Mouse (Mus musculus): ENCODE measurements around the gene Rap2a. TPM values are rescaled to one million over a fixed set of nuclear protein-coding genes. Genes with fewer than 3 reads are reported as not detected.
A peak's percentile ranks its signal among the peaks of the same experiment; 100 is the strongest.

Gene Rap2a
- polyA plus RNA-seq, 1 experiment from 2014 or later, result 5.5 TPM

- no peaks in the 10 kb centered on the region for H3K4me1 ChIP-seq (ENCODE audit: control insufficient read depth, insufficient read depth, low read length)
- H3K4me3 ChIP-seq (ENCODE audit: low read length), result no peak overlapping the region
- H3K9me3 ChIP-seq (ENCODE audit: control insufficient read depth, low read length), result no peaks in the 10 kb centered on the region
- no peaks in the 10 kb centered on the region for H3K27me3 ChIP-seq (replicated peaks; ENCODE audit: control insufficient read depth, insufficient read depth, low read length)
- no peak overlapping the region for H3K27ac ChIP-seq (ENCODE audit: low read length)
- no peak for ATAC-seq
- no peak overlapping the region for H3K4me2 ChIP-seq (ENCODE audit: low read depth, low read length)
- peaks cover 9% of the 10 kb centered on the region; the same call in 1 of the 2 replicates for H3K36me3 ChIP-seq (ENCODE audit: control insufficient read depth, insufficient read depth, low read length)
- no peak overlapping the region for H3K9ac ChIP-seq (ENCODE audit: low read depth, low read length)
- 87% methylated on average over 18 of the region's 18 CpGs for WGBS
Measured at GRCm38 (mm10) chr14:120504928-120505461, 26.8 kb downstream of the Rap2a start.

- 92% methylated on average over 6 of the region's 6 CpGs for WGBS
- Histone ChIP-seq H3K27me3 (replicated peaks; ENCODE audit: control insufficient read depth, insufficient read depth, low read length) (no peaks in the 10 kb centered on the region), H3K9ac (ENCODE audit: low read depth, low read length) (no peak overlapping the region), H3K27ac (ENCODE audit: low read length) (no peak overlapping the region), H3K4me3 (ENCODE audit: low read length) (no peak overlapping the region), H3K36me3 (ENCODE audit: control insufficient read depth, insufficient read depth, low read length) (peaks cover 9% of the 10 kb centered on the region; the same call in 1 of the 2 replicates), H3K4me2 (ENCODE audit: low read depth, low read length) (no peak overlapping the region), H3K4me1 (ENCODE audit: control insufficient read depth, insufficient read depth, low read length) (no peaks in the 10 kb centered on the region), H3K9me3 (ENCODE audit: control insufficient read depth, low read length) (no peaks in the 10 kb centered on the region)
- no peak for ATAC-seq
Measured at GRCm38 (mm10) chr14:120505918-120506317, 27.7 kb downstream of the Rap2a start.

DNA sequence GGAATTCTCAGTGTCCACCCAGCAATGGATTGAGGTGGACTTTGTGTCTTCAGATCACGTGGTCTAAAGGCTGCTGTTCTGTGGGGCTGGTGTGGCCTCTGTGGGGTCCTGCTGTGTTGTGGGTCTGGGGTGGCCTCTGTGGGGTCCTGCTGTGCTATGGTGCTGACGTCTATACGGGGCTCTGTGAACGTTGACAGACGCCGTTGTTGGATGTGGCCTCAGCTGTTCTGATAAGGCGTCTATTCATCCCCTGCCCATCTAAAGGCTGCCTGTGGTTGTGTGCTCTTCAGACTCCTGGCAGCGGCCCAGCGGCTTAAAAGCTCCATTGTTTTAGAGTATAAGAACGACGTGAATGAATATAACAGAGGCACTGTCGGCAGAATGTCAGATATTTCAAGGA is 29.3 kb downstream of the Rap2a start:
- H3K27me3 ChIP-seq (replicated peaks; ENCODE audit: control insufficient read depth, insufficient read depth, low read length), result no peaks in the 10 kb centered on the region

DNA sequence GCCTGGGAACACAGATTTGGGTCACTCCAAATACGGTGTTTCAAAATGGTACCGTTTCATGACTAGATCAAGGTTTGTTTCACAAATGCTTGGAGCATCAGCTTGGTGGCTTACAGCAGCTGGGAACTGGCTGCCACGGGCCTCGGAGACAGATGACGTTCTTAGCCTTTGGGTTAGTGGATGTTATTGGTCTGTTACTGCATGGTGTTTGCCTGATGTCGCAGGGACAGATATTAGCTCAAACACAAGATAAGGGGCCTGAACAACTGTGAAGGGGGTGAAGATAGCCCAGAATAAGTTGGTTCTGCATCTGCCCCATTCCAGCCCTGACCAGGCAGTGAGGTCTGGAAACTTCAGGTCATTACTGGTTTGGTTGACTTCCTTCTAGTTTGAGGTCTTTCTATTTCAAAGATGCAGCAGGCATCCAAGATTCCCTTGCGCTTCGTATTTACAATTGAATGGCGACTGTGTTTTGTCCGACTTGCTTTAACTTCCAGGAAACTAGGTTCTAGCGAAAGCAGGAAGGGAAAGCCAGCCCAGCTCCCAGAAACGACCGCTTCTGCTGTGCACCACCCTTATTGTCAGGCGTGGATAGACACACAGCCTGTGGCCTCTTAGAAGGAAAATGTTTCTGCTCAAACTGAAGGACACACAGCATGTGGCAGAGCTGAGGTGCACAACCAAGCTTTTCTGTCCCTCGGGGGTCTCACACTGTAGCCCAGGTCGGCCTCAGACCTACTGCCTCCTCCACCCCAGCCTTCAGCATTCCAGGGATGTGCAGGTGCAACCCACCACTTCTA is 30.5 kb downstream of the Rap2a start:
- Histone ChIP-seq H3K27me3 (replicated peaks; ENCODE audit: control insufficient read depth, insufficient read depth, low read length) (no peaks in the 10 kb centered on the region), H3K36me3 (ENCODE audit: control insufficient read depth, insufficient read depth, low read length) (peaks cover 3% of the 10 kb centered on the region; the same call in 1 of the 2 replicates), H3K4me3 (ENCODE audit: low read length) (no peak overlapping the region), H3K27ac (ENCODE audit: low read length) (no peak overlapping the region), H3K4me1 (ENCODE audit: control insufficient read depth, insufficient read depth, low read length) (no peaks in the 10 kb centered on the region), H3K9me3 (ENCODE audit: control insufficient read depth, low read length) (no peaks in the 10 kb centered on the region), H3K9ac (ENCODE audit: low read depth, low read length) (no peak overlapping the region), H3K4me2 (ENCODE audit: low read depth, low read length) (no peak overlapping the region)
- 82% methylated on average over 16 of the region's 16 CpGs for WGBS
- ATAC-seq, result no peak

More for the DNA sequence above, 29.3 kb downstream of the Rap2a start:
- Histone ChIP-seq H3K9me3 (ENCODE audit: control insufficient read depth, low read length) (no peaks in the 10 kb centered on the region), H3K27ac (ENCODE audit: low read length) (no peak overlapping the region), H3K4me3 (ENCODE audit: low read length) (no peak overlapping the region), H3K4me1 (ENCODE audit: control insufficient read depth, insufficient read depth, low read length) (no peaks in the 10 kb centered on the region), H3K9ac (ENCODE audit: low read depth, low read length) (no peak overlapping the region), H3K36me3 (ENCODE audit: control insufficient read depth, insufficient read depth, low read length) (peaks cover 9% of the 10 kb centered on the region; the same call in 1 of the 2 replicates), H3K4me2 (ENCODE audit: low read depth, low read length) (no peak overlapping the region)
- 65% methylated on average over 12 of the region's 12 CpGs for WGBS
- ATAC-seq, result peak; percentile 46; the same call in 1 of the 2 replicates

DNA sequence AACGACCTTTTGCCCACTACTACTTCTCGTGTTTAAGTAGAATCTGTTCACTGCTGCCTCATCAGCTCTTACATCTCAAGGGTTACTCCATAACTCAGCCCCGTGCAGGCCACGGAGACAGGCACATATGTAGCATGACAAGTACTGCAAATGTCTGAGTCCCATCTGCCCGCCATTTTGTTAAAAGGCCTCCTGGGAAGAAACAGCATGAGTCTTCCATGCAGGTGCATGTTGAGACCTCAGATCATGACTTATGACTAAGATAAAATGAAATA is 31.1 kb downstream of the Rap2a start:
- Histone ChIP-seq H3K9ac (ENCODE audit: low read depth, low read length) (no peak overlapping the region), H3K27me3 (replicated peaks; ENCODE audit: control insufficient read depth, insufficient read depth, low read length) (no peaks in the 10 kb centered on the region), H3K4me2 (ENCODE audit: low read depth, low read length) (no peak overlapping the region), H3K27ac (ENCODE audit: low read length) (no peak overlapping the region), H3K4me3 (ENCODE audit: low read length) (no peak overlapping the region), H3K4me1 (ENCODE audit: control insufficient read depth, insufficient read depth, low read length) (no peaks in the 10 kb centered on the region), H3K9me3 (ENCODE audit: control insufficient read depth, low read length) (no peaks in the 10 kb centered on the region), H3K36me3 (ENCODE audit: control insufficient read depth, insufficient read depth, low read length) (peaks cover 3% of the 10 kb centered on the region; the same call in 1 of the 2 replicates)
- WGBS, result 82% methylated on average over 5 of the region's 5 CpGs
- no peak for ATAC-seq

DNA sequence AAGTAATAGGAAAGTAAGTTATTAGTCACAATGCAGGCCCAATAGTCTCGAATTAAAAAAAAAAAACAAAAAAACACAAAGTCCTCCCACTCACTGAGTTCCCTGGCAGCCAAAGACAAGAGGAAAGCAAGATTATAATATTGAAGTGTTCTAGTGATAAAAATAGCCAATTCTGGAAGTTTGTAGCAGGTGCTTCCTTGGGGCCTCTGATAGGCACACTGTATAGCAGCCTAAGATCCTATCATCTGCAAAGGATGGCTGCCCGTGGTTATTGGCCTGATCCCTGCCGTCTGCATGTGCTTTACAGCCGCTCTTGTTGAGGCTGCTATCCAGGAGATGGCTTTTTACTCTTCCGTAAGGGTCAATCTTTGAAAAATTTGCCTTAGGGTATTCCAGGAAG is 33.6 kb downstream of the Rap2a start:
- Histone ChIP-seq H3K9me3 (ENCODE audit: control insufficient read depth, low read length) (no peaks in the 10 kb centered on the region), H3K4me2 (ENCODE audit: low read depth, low read length) (no peak overlapping the region), H3K4me1 (ENCODE audit: control insufficient read depth, insufficient read depth, low read length) (0 out of 2 replicates have a peak, but pooled peaks cover 3% of the 10 kb centered on the region), H3K4me3 (ENCODE audit: low read length) (no peak overlapping the region), H3K27ac (ENCODE audit: low read length) (no peak overlapping the region), H3K27me3 (replicated peaks; ENCODE audit: control insufficient read depth, insufficient read depth, low read length) (no peaks in the 10 kb centered on the region), H3K9ac (ENCODE audit: low read depth, low read length) (no peak overlapping the region), H3K36me3 (ENCODE audit: control insufficient read depth, insufficient read depth, low read length) (no peaks in the 10 kb centered on the region)
- no peak for ATAC-seq
- WGBS, result 75% methylated on average over 5 of the region's 5 CpGs

DNA sequence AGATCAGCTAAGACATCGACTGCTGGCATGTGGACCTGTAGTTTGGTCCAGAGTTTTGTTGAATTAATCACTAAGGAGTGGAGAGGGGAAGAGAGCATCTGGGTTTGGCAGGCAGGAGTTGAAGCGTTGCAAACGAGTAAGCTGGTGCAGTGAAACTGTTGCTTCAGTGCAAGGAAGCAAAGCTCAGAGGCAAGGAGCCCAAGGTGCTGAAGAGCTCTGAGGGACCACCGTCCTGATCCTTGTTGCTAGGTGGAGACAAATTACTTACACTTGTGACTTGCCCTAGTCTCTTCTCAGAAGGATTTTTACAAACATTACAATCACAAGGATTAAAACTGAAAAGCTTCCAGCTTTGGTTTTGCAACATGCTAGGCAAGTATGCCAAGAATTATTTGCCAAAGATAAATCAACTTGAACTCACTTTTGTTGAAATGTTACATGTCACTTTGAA is 36.6 kb downstream of the Rap2a start:
- no peak for ATAC-seq
- no peak overlapping the region for H3K9ac ChIP-seq (ENCODE audit: low read depth, low read length)
- H3K4me1 ChIP-seq (ENCODE audit: control insufficient read depth, insufficient read depth, low read length), result 0 out of 2 replicates have a peak, but pooled peaks cover 3% of the 10 kb centered on the region
- 42% methylated on average over 4 of the region's 4 CpGs for WGBS
- no peaks in the 10 kb centered on the region for H3K36me3 ChIP-seq (ENCODE audit: control insufficient read depth, insufficient read depth, low read length)
- H3K9me3 ChIP-seq (ENCODE audit: control insufficient read depth, low read length), result no peaks in the 10 kb centered on the region
- no peak overlapping the region for H3K27ac ChIP-seq (ENCODE audit: low read length)
- H3K4me2 ChIP-seq (ENCODE audit: low read depth, low read length), result no peak overlapping the region
- H3K27me3 ChIP-seq (replicated peaks; ENCODE audit: control insufficient read depth, insufficient read depth, low read length), result no peaks in the 10 kb centered on the region
- no peak overlapping the region for H3K4me3 ChIP-seq (ENCODE audit: low read length)

DNA sequence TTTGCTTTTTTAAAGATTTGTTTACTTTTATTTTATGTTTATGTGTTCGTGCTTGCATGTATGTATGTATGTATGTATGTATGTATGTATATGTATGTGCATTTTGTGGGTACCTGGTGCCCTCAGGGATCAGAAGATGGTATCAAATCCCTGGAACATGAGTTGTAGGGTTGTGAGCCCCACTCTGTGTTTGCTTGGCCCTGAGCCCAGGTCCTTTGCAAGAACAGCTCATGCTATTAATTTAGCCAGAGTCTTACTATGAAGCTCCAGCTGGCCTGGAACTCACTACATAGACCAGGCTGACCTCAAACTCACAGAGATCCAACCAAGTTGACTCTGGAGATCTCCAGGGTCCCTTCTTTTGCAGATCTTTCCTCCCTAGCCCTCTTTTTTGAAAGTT is 37.1 kb downstream of the Rap2a start:
- Histone ChIP-seq H3K4me2 (ENCODE audit: low read depth, low read length) (no peak overlapping the region), H3K9me3 (ENCODE audit: control insufficient read depth, low read length) (no peaks in the 10 kb centered on the region), H3K36me3 (ENCODE audit: control insufficient read depth, insufficient read depth, low read length) (no peaks in the 10 kb centered on the region), H3K4me1 (ENCODE audit: control insufficient read depth, insufficient read depth, low read length) (0 out of 2 replicates have a peak, but pooled peaks cover 3% of the 10 kb centered on the region), H3K27me3 (replicated peaks; ENCODE audit: control insufficient read depth, insufficient read depth, low read length) (no peaks in the 10 kb centered on the region), H3K27ac (ENCODE audit: low read length) (no peak overlapping the region), H3K9ac (ENCODE audit: low read depth, low read length) (no peak overlapping the region), H3K4me3 (ENCODE audit: low read length) (no peak overlapping the region)
- no peak for ATAC-seq
- WGBS, result 73% methylated on average over 1 of the region's 1 CpGs

- no peak overlapping the region for H3K9ac ChIP-seq (ENCODE audit: low read depth, low read length)
- H3K27me3 ChIP-seq (replicated peaks; ENCODE audit: control insufficient read depth, insufficient read depth, low read length), result no peaks in the 10 kb centered on the region
- ATAC-seq, result no peak
- 0 out of 2 replicates have a peak, but pooled peaks cover 3% of the 10 kb centered on the region for H3K4me1 ChIP-seq (ENCODE audit: control insufficient read depth, insufficient read depth, low read length)
- WGBS, result 78% methylated on average over 5 of the region's 5 CpGs
- no peak overlapping the region for H3K27ac ChIP-seq (ENCODE audit: low read length)
- H3K4me2 ChIP-seq (ENCODE audit: low read depth, low read length), result no peak overlapping the region
- no peaks in the 10 kb centered on the region for H3K9me3 ChIP-seq (ENCODE audit: control insufficient read depth, low read length)
- H3K36me3 ChIP-seq (ENCODE audit: control insufficient read depth, insufficient read depth, low read length), result no peaks in the 10 kb centered on the region
- no peak overlapping the region for H3K4me3 ChIP-seq (ENCODE audit: low read length)
Measured at GRCm38 (mm10) chr14:120518706-120519105, 40.5 kb downstream of the Rap2a start.

All from intestine, embryonic 16.5 days (tissue).